Mouse (Mus musculus): ENCODE data around the gene Oaz3. TPM values are rescaled to one million over a fixed set of nuclear protein-coding genes. Genes with fewer than 3 reads are reported as not detected.

Oaz3 gene
- 0.13 and 0.24 TPM in 2 replicates for polyA plus RNA-seq (2015; fragmentation: Nextera tagmentation; extraction: Ambion mirVana)

- Histone ChIP-seq H3K4me1 (replicated peaks; ENCODE audit: insufficient read depth, low read length) (0 out of 2 replicates have a peak, but pooled peaks cover 4% of the 10 kb centered on the region), H3K4me3 (replicated peaks; ENCODE audit: low read depth, low read length) (peak within 1 kb of the TSS; percentile 63), H3K9ac (ENCODE audit: low read depth, low read length) (peak within 1 kb of the TSS; percentile 77), H3K27ac (peak within 1 kb of the TSS; percentile 52; the same call in 1 of the 2 replicates), H3K4me2 (ENCODE audit: low read length) (peak within 1 kb of the TSS; percentile 87), H3K27me3 (ENCODE audit: insufficient read depth, low read length) (no peaks in the 10 kb centered on the region), H3K36me3 (ENCODE audit: insufficient read depth, low read length) (peaks cover 24% of the 10 kb centered on the region), H3K9me3 (replicated peaks; ENCODE audit: low read length) (no peaks in the 10 kb centered on the region)
- ATAC-seq (replicated peaks; ENCODE audit: low FRiP score, low read depth) (no peak), DNase-seq (ENCODE audit: low spot score) (no peak)
- 0% methylated on average over 24 of the region's 24 CpGs for WGBS
- TF ChIP-seq CTCF (IDR thresholded peaks at IDR 0.05; ENCODE audit: low read depth) = no peak
These were observed at the start of gene Oaz3 for GRCm38 (mm10) chr3:94443597-94443964. Gene Oaz3, minus strand, starts transcription at chr3:94443915.

GRCm38 (mm10) chr3:94487581-94487980, 43.9 kb upstream of the Oaz3 start:
- no peak overlapping the region for H3K27ac ChIP-seq
- no peak for DNase-seq (ENCODE audit: low spot score)
- no peak overlapping the region for H3K4me3 ChIP-seq (replicated peaks; ENCODE audit: low read depth, low read length)
- no peaks in the 10 kb centered on the region for H3K9me3 ChIP-seq (replicated peaks; ENCODE audit: low read length)
- no peak overlapping the region for H3K4me2 ChIP-seq (ENCODE audit: low read length)
- ATAC-seq (replicated peaks; ENCODE audit: low FRiP score, low read depth) = no peak
- no peaks in the 10 kb centered on the region for H3K36me3 ChIP-seq (ENCODE audit: insufficient read depth, low read length)
- H3K27me3 ChIP-seq (ENCODE audit: insufficient read depth, low read length) = no peaks in the 10 kb centered on the region
- no peak for TF ChIP-seq CTCF (IDR thresholded peaks at IDR 0.05; ENCODE audit: low read depth)
- no peak overlapping the region for H3K9ac ChIP-seq (ENCODE audit: low read depth, low read length)
- 76% methylated on average over 6 of the region's 6 CpGs for WGBS
- H3K4me1 ChIP-seq (replicated peaks; ENCODE audit: insufficient read depth, low read length) = no peaks in the 10 kb centered on the region

DNA sequence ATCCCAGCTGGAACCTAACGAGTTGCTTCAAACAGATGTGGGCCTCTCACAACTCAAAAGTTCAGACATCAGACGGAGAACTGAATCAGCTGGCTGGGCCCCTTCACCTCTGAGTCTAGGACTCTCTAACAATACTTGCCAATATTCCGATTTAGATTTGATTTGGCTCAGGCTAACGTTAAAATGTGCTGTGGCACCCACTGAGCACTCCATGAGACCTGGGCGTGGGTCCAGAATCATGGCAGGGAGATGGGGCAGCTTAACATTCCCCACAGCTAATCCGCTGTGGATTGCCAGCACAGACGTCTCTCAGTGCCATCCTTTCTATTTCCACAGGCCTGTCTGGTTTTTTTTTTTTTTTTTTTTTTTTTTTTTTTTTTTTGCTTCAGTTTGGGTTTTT, 42.2 kb upstream of the Oaz3 start:
- no peaks in the 10 kb centered on the region for H3K9me3 ChIP-seq (replicated peaks; ENCODE audit: low read length)
- DNase-seq (ENCODE audit: low spot score) = no peak
- H3K27me3 ChIP-seq (ENCODE audit: insufficient read depth, low read length) = no peaks in the 10 kb centered on the region
- H3K9ac ChIP-seq (ENCODE audit: low read depth, low read length) = no peak overlapping the region
- TF ChIP-seq CTCF (IDR thresholded peaks at IDR 0.05; ENCODE audit: low read depth) = no peak
- ATAC-seq (replicated peaks; ENCODE audit: low FRiP score, low read depth) = no peak
- no peaks in the 10 kb centered on the region for H3K36me3 ChIP-seq (ENCODE audit: insufficient read depth, low read length)
- no peak overlapping the region for H3K27ac ChIP-seq
- H3K4me3 ChIP-seq (replicated peaks; ENCODE audit: low read depth, low read length) = no peak overlapping the region
- no peaks in the 10 kb centered on the region for H3K4me1 ChIP-seq (replicated peaks; ENCODE audit: insufficient read depth, low read length)
- H3K4me2 ChIP-seq (ENCODE audit: low read length) = no peak overlapping the region
- WGBS = 76% methylated on average over 7 of the region's 7 CpGs

DNA sequence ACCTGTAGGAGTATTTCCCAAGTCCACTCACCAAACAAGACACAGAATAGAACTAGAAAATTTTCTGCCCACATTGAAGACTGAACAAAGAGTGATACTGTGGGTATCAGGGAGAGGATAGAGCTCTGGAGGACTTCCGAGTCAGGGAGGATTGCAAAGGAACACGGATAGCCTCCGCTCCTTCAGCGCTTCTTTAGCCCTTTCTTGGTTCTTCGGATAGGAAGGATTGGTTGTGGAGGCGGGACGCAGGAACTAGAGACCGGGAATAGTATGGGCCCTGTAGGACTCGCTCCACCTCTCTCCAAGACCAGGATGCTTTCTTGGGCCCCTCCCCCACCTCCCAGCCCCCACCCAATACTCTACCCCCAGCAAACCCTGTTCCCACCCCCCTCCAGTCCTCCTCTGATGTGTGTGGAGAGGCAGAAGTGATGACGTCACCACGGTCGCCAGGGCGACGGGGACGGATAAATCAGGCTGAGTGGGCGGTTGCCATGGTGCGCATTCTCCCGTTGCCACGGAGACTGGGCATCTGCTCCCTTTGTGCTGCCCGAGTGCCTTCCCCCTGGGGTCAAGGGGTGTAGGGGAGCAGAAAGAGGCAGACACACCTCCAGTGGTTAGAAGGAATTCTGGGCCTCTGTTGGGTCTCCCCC, 40.2 kb upstream of the Oaz3 start:
- Histone ChIP-seq H3K9ac (ENCODE audit: low read depth, low read length) (no peak overlapping the region), H3K4me2 (ENCODE audit: low read length) (no peak overlapping the region), H3K4me1 (replicated peaks; ENCODE audit: insufficient read depth, low read length) (no peaks in the 10 kb centered on the region), H3K9me3 (replicated peaks; ENCODE audit: low read length) (no peaks in the 10 kb centered on the region), H3K27ac (no peak overlapping the region), H3K36me3 (ENCODE audit: insufficient read depth, low read length) (no peaks in the 10 kb centered on the region), H3K4me3 (replicated peaks; ENCODE audit: low read depth, low read length) (no peak overlapping the region), H3K27me3 (ENCODE audit: insufficient read depth, low read length) (peaks cover 3% of the 10 kb centered on the region; the same call in 1 of the 2 replicates)
- 25% methylated on average over 20 of the region's 20 CpGs for WGBS
- TF ChIP-seq CTCF (IDR thresholded peaks at IDR 0.05; ENCODE audit: low read depth) = no peak
- 0 out of 2 replicates have a peak, but pooled peaks have one; percentile 33 for ATAC-seq (replicated peaks; ENCODE audit: low FRiP score, low read depth)
- no peak for DNase-seq (ENCODE audit: low spot score)

GRCm38 (mm10) chr3:94482764-94483385, 39.2 kb upstream of the Oaz3 start:
- H3K9ac ChIP-seq (ENCODE audit: low read depth, low read length) = no peak overlapping the region
- H3K36me3 ChIP-seq (ENCODE audit: insufficient read depth, low read length) = no peaks in the 10 kb centered on the region
- H3K27me3 ChIP-seq (ENCODE audit: insufficient read depth, low read length) = peaks cover 5% of the 10 kb centered on the region; the same call in 1 of the 2 replicates
- H3K4me1 ChIP-seq (replicated peaks; ENCODE audit: insufficient read depth, low read length) = no peaks in the 10 kb centered on the region
- no peak overlapping the region for H3K27ac ChIP-seq
- ATAC-seq (replicated peaks; ENCODE audit: low FRiP score, low read depth) (no peak), DNase-seq (ENCODE audit: low spot score) (no peak)
- no peaks in the 10 kb centered on the region for H3K9me3 ChIP-seq (replicated peaks; ENCODE audit: low read length)
- WGBS = 87% methylated on average over 17 of the region's 17 CpGs
- no peak overlapping the region for H3K4me2 ChIP-seq (ENCODE audit: low read length)
- no peak for TF ChIP-seq CTCF (IDR thresholded peaks at IDR 0.05; ENCODE audit: low read depth)
- no peak overlapping the region for H3K4me3 ChIP-seq (replicated peaks; ENCODE audit: low read depth, low read length)

DNA sequence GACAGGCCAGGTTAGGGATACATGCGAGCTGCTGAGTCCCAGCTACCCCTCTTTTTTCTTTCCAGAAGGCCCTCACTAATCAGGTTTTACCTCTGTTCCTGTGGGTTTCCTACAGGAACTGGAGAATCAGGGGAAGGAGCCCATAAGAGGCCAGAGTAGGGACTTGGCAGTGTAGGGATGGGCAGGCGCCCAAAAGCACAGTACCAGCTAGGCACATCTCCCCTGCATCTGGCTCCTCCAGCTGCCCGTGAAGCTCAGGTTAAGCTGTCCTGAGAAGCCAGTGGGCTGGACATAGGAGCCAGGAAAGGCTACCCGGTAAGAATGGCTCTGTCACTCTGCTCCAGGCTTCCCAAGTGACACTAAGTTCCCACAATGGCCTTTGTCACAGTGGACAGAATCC, 37.7 kb upstream of the Oaz3 start:
- no peak overlapping the region for H3K4me2 ChIP-seq (ENCODE audit: low read length)
- no peaks in the 10 kb centered on the region for H3K9me3 ChIP-seq (replicated peaks; ENCODE audit: low read length)
- 67% methylated on average over 4 of the region's 4 CpGs for WGBS
- peaks cover 5% of the 10 kb centered on the region; the same call in 1 of the 2 replicates for H3K27me3 ChIP-seq (ENCODE audit: insufficient read depth, low read length)
- DNase-seq (ENCODE audit: low spot score) (no peak), ATAC-seq (replicated peaks; ENCODE audit: low FRiP score, low read depth) (no peak)
- no peaks in the 10 kb centered on the region for H3K4me1 ChIP-seq (replicated peaks; ENCODE audit: insufficient read depth, low read length)
- H3K27ac ChIP-seq = no peak overlapping the region
- H3K4me3 ChIP-seq (replicated peaks; ENCODE audit: low read depth, low read length) = no peak overlapping the region
- TF ChIP-seq CTCF (IDR thresholded peaks at IDR 0.05; ENCODE audit: low read depth) = no peak
- no peak overlapping the region for H3K9ac ChIP-seq (ENCODE audit: low read depth, low read length)
- H3K36me3 ChIP-seq (ENCODE audit: insufficient read depth, low read length) = no peaks in the 10 kb centered on the region

Measured in kidney, postnatal 0 days (tissue).